Mouse (Mus musculus): ENCODE results near the gene Lrp2bp. TPM values are rescaled to one million over a fixed set of nuclear protein-coding genes. Genes with fewer than 3 reads are reported as not detected.

Lrp2bp gene
- total and polyA plus RNA-seq, 2 experiments from 2014 or later, result 0.36 to 0.99 TPM

GRCm38 (mm10) chr8:46078866-46079265, 79.8 kb downstream of the Lrp2bp start:
- H3K9me3 ChIP-seq (replicated peaks; ENCODE audit: control insufficient read depth, low read length), result no peaks in the 10 kb centered on the region
- no peaks in the 10 kb centered on the region for H3K27me3 ChIP-seq (ENCODE audit: control insufficient read depth, insufficient read depth, low read length)
- no peak overlapping the region for H3K4me3 ChIP-seq (ENCODE audit: low read depth, low read length)
- TF ChIP-seq EP300 (IDR thresholded peaks at IDR 0.05; ENCODE audit: low read depth), result no peak
- TF ChIP-seq CTCF (IDR thresholded peaks at IDR 0.05; ENCODE audit: low read depth), result no peak
- no peak for ATAC-seq (ENCODE audit: insufficient read depth, low read depth)
- H3K4me1 ChIP-seq (ENCODE audit: control insufficient read depth, insufficient read depth), result no peaks in the 10 kb centered on the region
- H3K4me2 ChIP-seq (ENCODE audit: low read depth, low read length), result no peak overlapping the region
- 73% methylated on average over 6 of the region's 6 CpGs for WGBS
- H3K36me3 ChIP-seq (replicated peaks; ENCODE audit: control insufficient read depth, insufficient read depth, low read length), result 0 out of 2 replicates have a peak, but pooled peaks cover 15% of the 10 kb centered on the region
- no peak overlapping the region for H3K27ac ChIP-seq (ENCODE audit: low read depth)
- no peak for DNase-seq (ENCODE audit: low spot score)
- no peak overlapping the region for H3K9ac ChIP-seq (replicated peaks; ENCODE audit: low read depth, low read length)

Other genes with a start within 250 kb of the Lrp2bp start
- 128 and 168 TPM in 2 replicates for gene Pdlim3, start 113.8 kb upstream of the Lrp2bp start, total RNA-seq (2014; rRNA removed; ENCODE audit: low replicate concordance)
- 125 and 127 TPM in 2 replicates for gene Pdlim3, start 113.8 kb upstream of the Lrp2bp start, polyA plus RNA-seq (2015; fragmentation: Nextera tagmentation; extraction: Ambion mirVana)
- gene Ccdc110, start 64.7 kb upstream of the Lrp2bp start, total RNA-seq (2014; rRNA removed; ENCODE audit: low replicate concordance), result not detected in 2 replicates
- not detected in 2 replicates for gene Ccdc110, start 64.7 kb upstream of the Lrp2bp start, polyA plus RNA-seq (2015; fragmentation: Nextera tagmentation; extraction: Ambion mirVana)
- gene 1700029J07Rik, start 24.1 kb upstream of the Lrp2bp start, total RNA-seq (2014; rRNA removed; ENCODE audit: low replicate concordance), result not detected in 2 replicates
- 1.3 and 1.6 TPM in 2 replicates for gene 1700029J07Rik, start 24.1 kb upstream of the Lrp2bp start, polyA plus RNA-seq (2015; fragmentation: Nextera tagmentation; extraction: Ambion mirVana)
- gene Ufsp2, start 23.8 kb upstream of the Lrp2bp start, total RNA-seq (2014; rRNA removed; ENCODE audit: low replicate concordance), result 16.9 and 47.4 TPM in 2 replicates
- gene Ufsp2, start 23.8 kb upstream of the Lrp2bp start, polyA plus RNA-seq (2015; fragmentation: Nextera tagmentation; extraction: Ambion mirVana), result 59.5 and 61.4 TPM in 2 replicates
- gene Ankrd37, start 6.4 kb downstream of the Lrp2bp start, total RNA-seq (2014; rRNA removed; ENCODE audit: low replicate concordance), result 1.2 and 42.2 TPM in 2 replicates
- 10.2 and 14.3 TPM in 2 replicates for gene Ankrd37, start 6.4 kb downstream of the Lrp2bp start, polyA plus RNA-seq (2015; fragmentation: Nextera tagmentation; extraction: Ambion mirVana)
- gene Cfap97, start 152.5 kb downstream of the Lrp2bp start, total RNA-seq (2014; rRNA removed; ENCODE audit: low replicate concordance), result 13.7 and 14.8 TPM in 2 replicates
- 22.0 and 22.4 TPM in 2 replicates for gene Cfap97, start 152.5 kb downstream of the Lrp2bp start, polyA plus RNA-seq (2015; fragmentation: Nextera tagmentation; extraction: Ambion mirVana)
- gene Snx25, start 152.9 kb downstream of the Lrp2bp start, total RNA-seq (2014; rRNA removed; ENCODE audit: low replicate concordance), result 14.7 and 28.0 TPM in 2 replicates
- 2.4 and 4.0 TPM in 2 replicates for gene Snx25, start 152.9 kb downstream of the Lrp2bp start, polyA plus RNA-seq (2015; fragmentation: Nextera tagmentation; extraction: Ambion mirVana)
- gene Slc25a4, start 212.0 kb downstream of the Lrp2bp start, total RNA-seq (2014; rRNA removed; ENCODE audit: low replicate concordance), result 6,222 and 7,450 TPM in 2 replicates
- 6,522 and 6,528 TPM in 2 replicates for gene Slc25a4, start 212.0 kb downstream of the Lrp2bp start, polyA plus RNA-seq (2015; fragmentation: Nextera tagmentation; extraction: Ambion mirVana)

Measured in heart, postnatal 0 days (tissue).